Comparison of ENCODE assay signal across 21 mouse cellular contexts in the genomic region with DNA sequence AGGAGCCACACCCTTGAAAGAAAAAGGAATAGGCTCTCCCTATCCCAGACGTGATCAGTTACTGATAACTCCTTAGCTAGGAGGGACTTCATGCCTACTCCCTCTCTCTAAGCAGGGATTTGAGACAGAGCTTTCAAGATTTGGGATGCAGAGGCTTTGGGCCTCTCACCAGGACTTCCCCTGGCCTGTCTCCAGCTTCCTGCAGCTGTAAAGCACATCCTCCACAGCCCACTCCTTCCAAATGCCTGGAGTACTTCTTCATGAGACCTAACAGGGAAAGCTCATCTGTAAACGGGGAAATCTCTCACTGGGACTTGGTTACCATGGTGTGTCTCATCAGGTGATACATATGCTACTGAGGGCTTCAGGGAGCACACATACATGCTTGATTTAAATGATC.
"Had no signal": no experiment of that assay in that cellular context is flagged by ENCODE, and none has a peak within 500 bp of the region (broad histone marks: within the 10 kb centered on the region; RNA-seq: fewer than 3 reads in every experiment).

No protein-coding gene starts in this region.

- H3K4me2 ChIP-seq: intestine, embryonic 15.5 days; limb, embryonic 12.5 days; limb, embryonic 15.5 days; liver, embryonic 15.5 days; midbrain, embryonic 12.5 days; midbrain, embryonic 15.5 days; neural tube, embryonic 12.5 days; neural tube, embryonic 15.5 days had no signal

- H3K36me3 ChIP-seq: intestine, embryonic 15.5 days; limb, embryonic 12.5 days; limb, embryonic 15.5 days; liver, embryonic 15.5 days; midbrain, embryonic 12.5 days; midbrain, embryonic 15.5 days; neural tube, embryonic 12.5 days; neural tube, embryonic 15.5 days had no signal

- H3K27ac ChIP-seq: intestine, embryonic 15.5 days; limb, embryonic 12.5 days; limb, embryonic 15.5 days; liver, embryonic 15.5 days; macrophage; midbrain, embryonic 12.5 days; midbrain, embryonic 15.5 days; neural tube, embryonic 12.5 days; neural tube, embryonic 15.5 days; stomach, postnatal 0 days had no signal

- H3K4me1 ChIP-seq: intestine, embryonic 15.5 days; limb, embryonic 12.5 days; limb, embryonic 15.5 days; liver, embryonic 15.5 days; midbrain, embryonic 12.5 days had no signal

- DNase-seq: kidney, adult 18-20 months; kidney, postnatal 25 days; left cerebral cortex, postnatal 4 days; lung, adult 18-20 months; right cerebral cortex, adult 18-20 months; right cerebral cortex, postnatal 14 days; right cerebral cortex, postnatal 4 days; thymus, adult 2 months; thymus, postnatal 14 days; thymus, postnatal 4 days had no signal

- H3K27me3 ChIP-seq: intestine, embryonic 15.5 days; limb, embryonic 12.5 days; limb, embryonic 15.5 days; liver, embryonic 15.5 days; midbrain, embryonic 12.5 days; midbrain, embryonic 15.5 days; neural tube, embryonic 12.5 days; neural tube, embryonic 15.5 days had no signal

- H3K9me3 ChIP-seq: intestine, embryonic 15.5 days; limb, embryonic 12.5 days; limb, embryonic 15.5 days; liver, embryonic 15.5 days; midbrain, embryonic 12.5 days; midbrain, embryonic 15.5 days; neural tube, embryonic 12.5 days; neural tube, embryonic 15.5 days had no signal

- ATAC-seq: intestine, embryonic 15.5 days; lung, postnatal 0 days; midbrain, embryonic 15.5 days had no signal

- H3K9ac ChIP-seq: intestine, embryonic 15.5 days; limb, embryonic 12.5 days; limb, embryonic 15.5 days; liver, embryonic 15.5 days; midbrain, embryonic 12.5 days; midbrain, embryonic 15.5 days; neural tube, embryonic 12.5 days; neural tube, embryonic 15.5 days had no signal

- H3K4me3 ChIP-seq: intestine, embryonic 15.5 days; limb, embryonic 12.5 days; limb, embryonic 15.5 days; liver, embryonic 15.5 days; midbrain, embryonic 12.5 days; midbrain, embryonic 15.5 days; neural tube, embryonic 12.5 days; neural tube, embryonic 15.5 days had no signal
